27 mouse cellular contexts compared by ENCODE assay signal in genomic region chr9:116542793-116543192, GRCm38 (mm10).
A peak's percentile ranks its signal among the peaks of the same experiment; 100 is the strongest.
DNase-seq lines count a peak whose midpoint lies in the region; ATAC-seq lines count a peak whose summit lies in the region.
"Had no signal": no experiment of that assay in that cellular context is flagged by ENCODE, and none has a peak within 500 bp of the region (broad histone marks: within the 10 kb centered on the region; RNA-seq: fewer than 3 reads in every experiment).

No protein-coding gene starts in this region.

- no peak overlapping the region for H3K4me2 ChIP-seq in forebrain, embryonic 12.5 days
- no peak overlapping the region for H3K4me2 ChIP-seq in lung, embryonic 16.5 days (ENCODE audit: low read depth, low read length)
- H3K4me2 ChIP-seq in embryonic facial prominence, embryonic 15.5 days (replicated peaks) = no peak overlapping the region
- no peak overlapping the region for H3K4me2 ChIP-seq in stomach, embryonic 16.5 days (ENCODE audit: low read depth, low read length)
- H3K4me2 ChIP-seq: forebrain, embryonic 13.5 days; heart, embryonic 13.5 days; hindbrain, embryonic 15.5 days; limb, embryonic 13.5 days; liver, embryonic 11.5 days; midbrain, embryonic 11.5 days had no signal

- H3K9me3 ChIP-seq in forebrain, embryonic 10.5 days = no peaks in the 10 kb centered on the region
- H3K9me3 ChIP-seq in forebrain, embryonic 12.5 days = no peaks in the 10 kb centered on the region
- no peaks in the 10 kb centered on the region for H3K9me3 ChIP-seq in lung, embryonic 16.5 days (ENCODE audit: control insufficient read depth, low read length)
- no peaks in the 10 kb centered on the region for H3K9me3 ChIP-seq in embryonic facial prominence, embryonic 15.5 days (replicated peaks)
- H3K9me3 ChIP-seq in stomach, embryonic 16.5 days (replicated peaks; ENCODE audit: control insufficient read depth, low read length) = no peaks in the 10 kb centered on the region
- H3K9me3 ChIP-seq: forebrain, embryonic 13.5 days; hindbrain, embryonic 10.5 days; hindbrain, embryonic 15.5 days had no signal

- WGBS in forebrain, embryonic 10.5 days = 91% methylated on average over 4 of the region's 4 CpGs
- 92% methylated on average over 4 of the region's 4 CpGs for WGBS in forebrain, embryonic 12.5 days
- WGBS in lung, embryonic 16.5 days = 47% methylated on average over 4 of the region's 4 CpGs
- 58% methylated on average over 4 of the region's 4 CpGs for WGBS in embryonic facial prominence, embryonic 15.5 days
- 54% methylated on average over 4 of the region's 4 CpGs for whole genome bisulfite sequencing in stomach, embryonic 16.5 days

- no peak overlapping the region for H3K27ac ChIP-seq in forebrain, embryonic 10.5 days
- H3K27ac ChIP-seq in forebrain, embryonic 12.5 days = no peak overlapping the region
- peak overlapping the region; percentile 32; the same call in 1 of the 2 replicates for H3K27ac ChIP-seq in lung, embryonic 16.5 days (ENCODE audit: low read length)
- 0 out of 2 replicates have a peak overlapping the region, but pooled peaks have one; percentile 4 for H3K27ac ChIP-seq in embryonic facial prominence, embryonic 15.5 days (replicated peaks)
- H3K27ac ChIP-seq in stomach, embryonic 16.5 days (ENCODE audit: low read length) = peak overlapping the region; percentile 12; the same call in 1 of the 2 replicates
- H3K27ac ChIP-seq: forebrain, embryonic 13.5 days; gastrocnemius, adult 2 months; heart, embryonic 13.5 days; hindbrain, embryonic 10.5 days; hindbrain, embryonic 15.5 days; left cerebral cortex, adult 2 months; limb, embryonic 13.5 days had no signal

- H3K9ac ChIP-seq in forebrain, embryonic 12.5 days = no peak overlapping the region
- no peak overlapping the region for H3K9ac ChIP-seq in lung, embryonic 16.5 days (ENCODE audit: low read length)
- H3K9ac ChIP-seq in embryonic facial prominence, embryonic 15.5 days = no peak overlapping the region
- H3K9ac ChIP-seq in stomach, embryonic 16.5 days (ENCODE audit: low read length) = no peak overlapping the region
- H3K9ac ChIP-seq: forebrain, embryonic 13.5 days; heart, embryonic 13.5 days; hindbrain, embryonic 15.5 days; limb, embryonic 13.5 days had no signal

- H3K36me3 ChIP-seq in forebrain, embryonic 10.5 days (replicated peaks) = no peaks in the 10 kb centered on the region
- no peaks in the 10 kb centered on the region for H3K36me3 ChIP-seq in forebrain, embryonic 12.5 days (replicated peaks)
- no peaks in the 10 kb centered on the region for H3K36me3 ChIP-seq in lung, embryonic 16.5 days (ENCODE audit: control insufficient read depth, insufficient read depth, low read length)
- no peaks in the 10 kb centered on the region for H3K36me3 ChIP-seq in embryonic facial prominence, embryonic 15.5 days
- H3K36me3 ChIP-seq in stomach, embryonic 16.5 days (ENCODE audit: control insufficient read depth, insufficient read depth, low read length) = no peaks in the 10 kb centered on the region
- H3K36me3 ChIP-seq: G1E; heart, embryonic 13.5 days; hindbrain, embryonic 10.5 days; hindbrain, embryonic 15.5 days; limb, embryonic 13.5 days had no signal

- ATAC-seq in forebrain, embryonic 12.5 days (ENCODE audit: low FRiP score) = no peak
- peak; percentile 60; the same call in 1 of the 2 replicates for ATAC-seq in lung, embryonic 16.5 days (ENCODE audit: low read depth)
- ATAC-seq in embryonic facial prominence, embryonic 15.5 days (ENCODE audit: insufficient number of reproducible peaks, low FRiP score, low TSS enrichment, low read depth) = 0 out of 2 replicates have a peak, but pooled peaks have one; percentile 24
- ATAC-seq in stomach, embryonic 16.5 days (ENCODE audit: insufficient read depth, low FRiP score) = no peak
- ATAC-seq: forebrain, embryonic 13.5 days; inflammation-experienced regulatory T-cells, adult 6 months; midbrain, embryonic 16.5 days had no signal

- H3K4me3 ChIP-seq in forebrain, embryonic 10.5 days = no peak overlapping the region
- no peak overlapping the region for H3K4me3 ChIP-seq in forebrain, embryonic 12.5 days (replicated peaks)
- H3K4me3 ChIP-seq in lung, embryonic 16.5 days (ENCODE audit: low read length) = no peak overlapping the region
- no peak overlapping the region for H3K4me3 ChIP-seq in embryonic facial prominence, embryonic 15.5 days (replicated peaks)
- no peak overlapping the region for H3K4me3 ChIP-seq in stomach, embryonic 16.5 days (replicated peaks; ENCODE audit: low read length)
- H3K4me3 ChIP-seq: forebrain, embryonic 13.5 days; gastrocnemius, adult 2 months; heart, embryonic 13.5 days; hindbrain, embryonic 10.5 days; hindbrain, embryonic 15.5 days; left cerebral cortex, adult 2 months; limb, embryonic 13.5 days had no signal

- no peaks in the 10 kb centered on the region for H3K4me1 ChIP-seq in forebrain, embryonic 10.5 days
- H3K4me1 ChIP-seq in forebrain, embryonic 12.5 days = no peaks in the 10 kb centered on the region
- H3K4me1 ChIP-seq in lung, embryonic 16.5 days (replicated peaks; ENCODE audit: control insufficient read depth, insufficient read depth, low read length) = no peaks in the 10 kb centered on the region
- H3K4me1 ChIP-seq in embryonic facial prominence, embryonic 15.5 days = peaks cover 3% of the 10 kb centered on the region; the same call in 1 of the 2 replicates
- H3K4me1 ChIP-seq in stomach, embryonic 16.5 days (ENCODE audit: control insufficient read depth, insufficient read depth, low read length) = peaks cover 7% of the 10 kb centered on the region
- H3K4me1 ChIP-seq: forebrain, embryonic 13.5 days; heart, embryonic 13.5 days; hindbrain, embryonic 10.5 days; hindbrain, embryonic 15.5 days; limb, embryonic 13.5 days had no signal

- no peaks in the 10 kb centered on the region for H3K27me3 ChIP-seq in forebrain, embryonic 10.5 days (ENCODE audit: poor library complexity, severe bottlenecking)
- no peaks in the 10 kb centered on the region for H3K27me3 ChIP-seq in forebrain, embryonic 12.5 days
- H3K27me3 ChIP-seq in lung, embryonic 16.5 days (ENCODE audit: control insufficient read depth, insufficient read depth, low read depth, low read length) = no peaks in the 10 kb centered on the region
- H3K27me3 ChIP-seq in embryonic facial prominence, embryonic 15.5 days = no peaks in the 10 kb centered on the region
- H3K27me3 ChIP-seq in stomach, embryonic 16.5 days (ENCODE audit: control insufficient read depth, insufficient read depth, low read length) = no peaks in the 10 kb centered on the region
- H3K27me3 ChIP-seq: forebrain, embryonic 13.5 days; heart, embryonic 13.5 days; hindbrain, embryonic 15.5 days; limb, embryonic 13.5 days had no signal

- peak; percentile 9 for DNase-seq in forebrain, embryonic 10.5 days (ENCODE audit: extremely low spot score, low spot score)
- no peak for DNase-seq in lung, postnatal 4 days
- DNase-seq in gastrocnemius, postnatal 10 days = no peak
- DNase-seq: adrenal gland, postnatal 10 days; cerebellum, adult 18-20 months; cerebellum, postnatal 14 days; gastrocnemius, adult 2 months; heart, postnatal 10 days; kidney, adult 11 months; kidney, postnatal 14 days; spleen, adult 18-20 months; thymus, postnatal 4 days had no signal

Comparison
In these comparisons a context has a peak if more than half of its experiments do, and no peak if none do; other contexts are left out.
1. H3K27ac ChIP-seq: peak in lung, embryonic 16.5 days (single experiment), embryonic facial prominence, embryonic 15.5 days (single experiment) and stomach, embryonic 16.5 days (single experiment); none in forebrain, embryonic 10.5 days (single experiment) and forebrain, embryonic 12.5 days (single experiment).
2. ATAC-seq: peak in lung, embryonic 16.5 days (single experiment) and embryonic facial prominence, embryonic 15.5 days (single experiment); none in forebrain, embryonic 12.5 days (single experiment) and stomach, embryonic 16.5 days (single experiment).